Mouse (Mus musculus): ENCODE measurements around the gene Npas2.

Gene Npas2

GRCm38 (mm10) chr1:39287076-39287475 lies 93.5 kb downstream of the Npas2 start:
- DNase-seq, result no peak

- DNase-seq, result no peak
Measured at GRCm38 (mm10) chr1:39287831-39288230, 94.3 kb downstream of the Npas2 start.

GRCm38 (mm10) chr1:39288425-39288824 lies 94.9 kb downstream of the Npas2 start:
- no peak for DNase-seq

GRCm38 (mm10) chr1:39292001-39292400 lies 98.5 kb downstream of the Npas2 start:
- no peak for DNase-seq

GRCm38 (mm10) chr1:39298294-39298693 lies 104.8 kb downstream of the Npas2 start:
- DNase-seq, result no peak

GRCm38 (mm10) chr1:39300243-39300642 lies 106.7 kb downstream of the Npas2 start:
- DNase-seq, result no peak

- no peak for DNase-seq
Measured at GRCm38 (mm10) chr1:39300676-39301075, 107.1 kb downstream of the Npas2 start.

GRCm38 (mm10) chr1:39302246-39302645 lies 108.7 kb downstream of the Npas2 start:
- no peak for DNase-seq

GRCm38 (mm10) chr1:39303054-39303649 lies 109.6 kb downstream of the Npas2 start:
- DNase-seq, result no peak

GRCm38 (mm10) chr1:39307291-39307690 lies 113.8 kb downstream of the Npas2 start:
- DNase-seq, result no peak

GRCm38 (mm10) chr1:39307971-39308370 lies 114.4 kb downstream of the Npas2 start:
- DNase-seq, result no peak

- DNase-seq, result no peak
Measured at GRCm38 (mm10) chr1:39309548-39309947, 116.0 kb downstream of the Npas2 start.

GRCm38 (mm10) chr1:39312345-39312967 lies 118.9 kb downstream of the Npas2 start:
- peak; percentile 18 for DNase-seq

GRCm38 (mm10) chr1:39313352-39314245 lies 120.1 kb downstream of the Npas2 start:
- no peak for DNase-seq

- DNase-seq, result no peak
Measured at GRCm38 (mm10) chr1:39317935-39318334, 124.4 kb downstream of the Npas2 start.

GRCm38 (mm10) chr1:39318870-39319269 lies 125.3 kb downstream of the Npas2 start:
- DNase-seq, result no peak

GRCm38 (mm10) chr1:39321954-39322353 lies 128.4 kb downstream of the Npas2 start:
- no peak for DNase-seq

GRCm38 (mm10) chr1:39325228-39325627 lies 131.7 kb downstream of the Npas2 start:
- no peak for DNase-seq

GRCm38 (mm10) chr1:39327546-39327945 lies 134.0 kb downstream of the Npas2 start:
- no peak for DNase-seq

GRCm38 (mm10) chr1:39330857-39331594 lies 137.5 kb downstream of the Npas2 start:
- DNase-seq, result no peak

- no peak for DNase-seq
Measured at GRCm38 (mm10) chr1:39332456-39332855, 138.9 kb downstream of the Npas2 start.

GRCm38 (mm10) chr1:39335561-39336196 lies 142.1 kb downstream of the Npas2 start:
- DNase-seq, result peak; percentile 25

GRCm38 (mm10) chr1:39336788-39337187 lies 143.3 kb downstream of the Npas2 start:
- no peak for DNase-seq

All from embryo, embryonic 11 days (tissue).